In genomic region chr17:66100566-66101379, GRCm38 (mm10) we compare ENCODE assay signal across 8 mouse cellular contexts. TPM values are rescaled to one million over a fixed set of nuclear protein-coding genes. Genes with fewer than 3 reads are reported as not detected.
DNase-seq lines count a peak whose midpoint lies in the region; ATAC-seq and TF ChIP-seq lines count a peak whose summit lies in the region.

No protein-coding gene starts in this region.

- no peaks in the 10 kb centered on the region for H3K36me3 ChIP-seq in heart, embryonic 11.5 days (ENCODE audit: control insufficient read depth, insufficient read depth, low read length)
- H3K36me3 ChIP-seq in MEL (ENCODE audit: control insufficient read depth in 1 of 2, insufficient read depth in 2 of 2, low read length in 2 of 2) = peaks cover 1 to 33% of the 10 kb centered on the region in 2 experiments; a peak in 3 of 4 replicates
- H3K36me3 ChIP-seq in forebrain, embryonic 12.5 days (replicated peaks) = no peaks in the 10 kb centered on the region
- H3K36me3 ChIP-seq in midbrain, postnatal 0 days (ENCODE audit: insufficient read depth, low read length) = no peaks in the 10 kb centered on the region

- no peak for TF ChIP-seq EP300 in MEL (IDR thresholded peaks at IDR 0.05; ENCODE audit: low read depth in 1 of 2, low read length in 2 of 2)

- no peak for TF ChIP-seq RAD21 in MEL (IDR thresholded peaks at IDR 0.05; ENCODE audit: low read depth, low read length)

- H3K27me3 ChIP-seq in heart, embryonic 11.5 days (ENCODE audit: control insufficient read depth, insufficient read depth, low read length) = no peaks in the 10 kb centered on the region
- no peaks in the 10 kb centered on the region; a peak in 1 of 4 replicates for H3K27me3 ChIP-seq in MEL (ENCODE audit: control insufficient read depth in 1 of 2, insufficient read depth in 2 of 2, low read length in 2 of 2)
- no peaks in the 10 kb centered on the region for H3K27me3 ChIP-seq in forebrain, embryonic 12.5 days
- H3K27me3 ChIP-seq in midbrain, postnatal 0 days (ENCODE audit: insufficient read depth, low read length) = no peaks in the 10 kb centered on the region

- WGBS in heart, embryonic 11.5 days (ENCODE audit: insufficient replicate concordance) = under 1% methylated on average over 41 of the region's 41 CpGs
- under 1% methylated on average over 41 of the region's 41 CpGs for WGBS in forebrain, embryonic 12.5 days
- under 1% methylated on average over 38 of the region's 41 CpGs for WGBS in midbrain, postnatal 0 days

- peak overlapping the region; percentile 93 for H3K4me3 ChIP-seq in heart, embryonic 11.5 days (ENCODE audit: low read depth, low read length)
- peak overlapping the region; percentile 90 to 98 for H3K4me3 ChIP-seq in MEL (ENCODE audit: control insufficient read depth in 1 of 2, insufficient read depth in 1 of 2, low read depth in 2 of 2, low read length in 2 of 2)
- H3K4me3 ChIP-seq in forebrain, embryonic 12.5 days (replicated peaks) = peak overlapping the region; percentile 57
- H3K4me3 ChIP-seq in midbrain, postnatal 0 days (ENCODE audit: low read depth, low read length) = peak overlapping the region; percentile 95

- peak overlapping the region; percentile 97 for H3K27ac ChIP-seq in heart, embryonic 11.5 days (ENCODE audit: low read depth, low read length)
- H3K27ac ChIP-seq in MEL (ENCODE audit: control insufficient read depth, low read depth, low read length) = peak overlapping the region; percentile 91
- peak overlapping the region; percentile 93 for H3K27ac ChIP-seq in forebrain, embryonic 12.5 days
- peak overlapping the region; percentile 96 for H3K27ac ChIP-seq in midbrain, postnatal 0 days (ENCODE audit: low read depth, low read length)

- peaks cover 9% of the 10 kb centered on the region for H3K4me1 ChIP-seq in heart, embryonic 11.5 days (ENCODE audit: control insufficient read depth, insufficient read depth, low read length)
- H3K4me1 ChIP-seq in MEL (ENCODE audit: control insufficient read depth in 1 of 2, insufficient read depth in 2 of 2, low read length in 2 of 2) = peaks cover 2 to 11% of the 10 kb centered on the region in 2 experiments
- peaks cover 20% of the 10 kb centered on the region for H3K4me1 ChIP-seq in forebrain, embryonic 12.5 days
- H3K4me1 ChIP-seq in midbrain, postnatal 0 days (ENCODE audit: insufficient read depth, low read length) = no peaks in the 10 kb centered on the region

- DNase-seq in heart, adult 9 months (ENCODE audit: low spot score in 2 of 2) = no peak
- peak; percentile 72 for DNase-seq in MEL (ENCODE audit: low read depth, low spot score)
- peak; percentile 20 to 58 for DNase-seq in kidney, postnatal 25 days
- DNase-seq in midbrain, postnatal 0 days (ENCODE audit: low spot score) = peak; percentile 36
- no peak for DNase-seq in layer of hippocampus, postnatal 36 days
- DNase-seq in adrenal gland, postnatal 25 days = no peak

- peak overlapping the region; percentile 97 for H3K9ac ChIP-seq in heart, embryonic 11.5 days (ENCODE audit: low read depth, low read length)
- peak overlapping the region; percentile 100 for H3K9ac ChIP-seq in MEL (ENCODE audit: control insufficient read depth, low read depth, low read length, poor library complexity, severe bottlenecking)
- H3K9ac ChIP-seq in forebrain, embryonic 12.5 days = peak overlapping the region; percentile 92
- peak overlapping the region; percentile 92 for H3K9ac ChIP-seq in midbrain, postnatal 0 days (replicated peaks; ENCODE audit: low read length, poor library complexity, severe bottlenecking)

- no peak for TF ChIP-seq CTCF in MEL (IDR thresholded peaks at IDR 0.05 in 2 of 3, conservative IDR thresholded peaks at IDR 0.05 in 1 of 3; ENCODE audit: control insufficient read depth in 1 of 3, insufficient read depth in 1 of 3, low read depth in 2 of 3, low read length in 3 of 3, poor library complexity in 1 of 3, severe bottlenecking in 1 of 3)
- no peak for TF ChIP-seq CTCF in midbrain, postnatal 0 days (IDR thresholded peaks at IDR 0.05)

- no peak for TF ChIP-seq POLR2A in MEL (IDR thresholded peaks at IDR 0.05; ENCODE audit: control insufficient read depth in 1 of 2, insufficient read depth in 1 of 2, low read depth in 1 of 2, low read length in 2 of 2, poor library complexity in 1 of 2)

- peak overlapping the region; percentile 90 for H3K4me2 ChIP-seq in heart, embryonic 11.5 days
- H3K4me2 ChIP-seq in forebrain, embryonic 12.5 days = peak overlapping the region; percentile 78
- peak overlapping the region; percentile 95 for H3K4me2 ChIP-seq in midbrain, postnatal 0 days (ENCODE audit: low read depth, low read length, poor library complexity, severe bottlenecking)

- no peaks in the 10 kb centered on the region for H3K9me3 ChIP-seq in heart, embryonic 11.5 days (replicated peaks; ENCODE audit: control insufficient read depth, low read length)
- no peaks in the 10 kb centered on the region for H3K9me3 ChIP-seq in MEL (replicated peaks; ENCODE audit: insufficient read depth, low read length)
- no peaks in the 10 kb centered on the region for H3K9me3 ChIP-seq in forebrain, embryonic 12.5 days
- H3K9me3 ChIP-seq in midbrain, postnatal 0 days (ENCODE audit: low read length) = no peaks in the 10 kb centered on the region

- peak; percentile 60 for ATAC-seq in heart, embryonic 11.5 days (replicated peaks; ENCODE audit: insufficient number of reproducible peaks, low FRiP score, low TSS enrichment)
- ATAC-seq in forebrain, embryonic 12.5 days (ENCODE audit: low FRiP score) = no peak
- ATAC-seq in midbrain, postnatal 0 days (ENCODE audit: low FRiP score) = no peak; the same call in 1 of the 2 replicates

- H3K79me2 ChIP-seq in MEL (ENCODE audit: control insufficient read depth, insufficient read depth, low read length, poor library complexity) = peaks cover 39% of the 10 kb centered on the region

TF ChIP-seq in MEL, 35 proteins besides CTCF, POLR2A, EP300 and RAD21:
- peak; percentile 69; the same call in 1 of the 2 replicates for TF ChIP-seq MXI1 (IDR thresholded peaks at IDR 0.05; ENCODE audit: low read depth, low read length)
- TF ChIP-seq CHD1 (IDR thresholded peaks at IDR 0.05; ENCODE audit: low read depth, low read length) = peak; percentile 71; the same call in 1 of the 2 replicates
- no peak for TF ChIP-seq JUND (IDR thresholded peaks at IDR 0.05; ENCODE audit: low read depth, low read length)
- 0 out of 2 replicates have a peak, but pooled peaks have one; percentile 27 for TF ChIP-seq ETS1 (IDR thresholded peaks at IDR 0.05; ENCODE audit: low read depth, low read length)
- TF ChIP-seq MYC (IDR thresholded peaks at IDR 0.05; ENCODE audit: low read depth, low read length) = peak; percentile 32; the same call in 1 of the 2 replicates
TF ChIP-seq in MEL: peak in this region for 4.

RNA-seq across cellular contexts. Expression of gene Ndufv2, which starts 0.6 kb away (rescaled TPM):
- polyA plus RNA-seq in heart, embryonic 11.5 days (2014; fragmentation: Nextera tagmentation; extraction: Ambion mirVana) = 530 and 551 TPM in 2 replicates
- total RNA-seq in MEL (2012; rRNA removed) = 150 and 169 TPM in 2 replicates
- polyA plus RNA-seq in MEL (2012; ENCODE audit: insufficient read depth in 1 of 2, insufficient read length in 2 of 2, low read depth in 1 of 2, low replicate concordance in 2 of 2, missing spikeins in 1 of 2) = 100 to 1,000 TPM in 1 of 2 experiments, not detected in 1; 178 TPM
- 272 and 275 TPM in 2 replicates for polyA plus RNA-seq in forebrain, embryonic 12.5 days (2016; fragmentation: Nextera tagmentation; extraction: Ambion mirVana)
- total RNA-seq in midbrain, postnatal 0 days (2014; rRNA removed) = 111 and 125 TPM in 2 replicates
- polyA plus RNA-seq in midbrain, postnatal 0 days (2015; fragmentation: Nextera tagmentation; extraction: Ambion mirVana) = 419 and 445 TPM in 2 replicates
- 100 to 1,000 TPM; 257 to 261 TPM for total RNA-seq in layer of hippocampus, postnatal 36 days (2021)
- total RNA-seq in adrenal gland, postnatal 25 days (2021) = 278 and 311 TPM in 2 replicates

RNA-seq across cellular contexts. Expression of gene Washc1, which starts 10.6 kb away (rescaled TPM):
- 27.9 and 29.9 TPM in 2 replicates for polyA plus RNA-seq in heart, embryonic 11.5 days (2014; fragmentation: Nextera tagmentation; extraction: Ambion mirVana)
- 37.0 and 37.8 TPM in 2 replicates for total RNA-seq in MEL (2012; rRNA removed)
- 10 to 100 TPM in 1 of 2 experiments, not detected in 1; 58.6 TPM for polyA plus RNA-seq in MEL (2012; ENCODE audit: insufficient read depth in 1 of 2, insufficient read length in 2 of 2, low read depth in 1 of 2, low replicate concordance in 2 of 2, missing spikeins in 1 of 2)
- polyA plus RNA-seq in forebrain, embryonic 12.5 days (2016; fragmentation: Nextera tagmentation; extraction: Ambion mirVana) = 34.8 and 35.2 TPM in 2 replicates
- total RNA-seq in midbrain, postnatal 0 days (2014; rRNA removed) = 44.1 and 54.8 TPM in 2 replicates
- 41.7 and 43.8 TPM in 2 replicates for polyA plus RNA-seq in midbrain, postnatal 0 days (2015; fragmentation: Nextera tagmentation; extraction: Ambion mirVana)
- 10 to 100 TPM; 38.2 to 39.1 TPM for total RNA-seq in layer of hippocampus, postnatal 36 days (2021)
- total RNA-seq in adrenal gland, postnatal 25 days (2021) = 35.9 and 43.4 TPM in 2 replicates

RNA-seq across cellular contexts. Expression of gene Ddx11, which starts 22.5 kb away (rescaled TPM):
- 12.4 and 16.4 TPM in 2 replicates for polyA plus RNA-seq in heart, embryonic 11.5 days (2014; fragmentation: Nextera tagmentation; extraction: Ambion mirVana)
- 26.9 and 27.2 TPM in 2 replicates for total RNA-seq in MEL (2012; rRNA removed)
- polyA plus RNA-seq in MEL (2012; ENCODE audit: insufficient read depth in 1 of 2, insufficient read length in 2 of 2, low read depth in 1 of 2, low replicate concordance in 2 of 2, missing spikeins in 1 of 2) = 10 to 100 TPM in 1 of 2 experiments, not detected in 1; 32.7 TPM
- 25.0 and 30.2 TPM in 2 replicates for polyA plus RNA-seq in forebrain, embryonic 12.5 days (2016; fragmentation: Nextera tagmentation; extraction: Ambion mirVana)
- 5.6 and 6.7 TPM in 2 replicates for total RNA-seq in midbrain, postnatal 0 days (2014; rRNA removed)
- 2.2 and 2.5 TPM in 2 replicates for polyA plus RNA-seq in midbrain, postnatal 0 days (2015; fragmentation: Nextera tagmentation; extraction: Ambion mirVana)
- total RNA-seq in layer of hippocampus, postnatal 36 days (2021) = 1 to 10 TPM; 1.1 to 1.9 TPM
- 9.7 and 11.1 TPM in 2 replicates for total RNA-seq in adrenal gland, postnatal 25 days (2021)

RNA-seq across cellular contexts. Expression of gene Ankrd12, which starts 23.9 kb away (rescaled TPM):
- 17.3 and 17.7 TPM in 2 replicates for polyA plus RNA-seq in heart, embryonic 11.5 days (2014; fragmentation: Nextera tagmentation; extraction: Ambion mirVana)
- 9.6 and 10.0 TPM in 2 replicates for total RNA-seq in MEL (2012; rRNA removed)
- polyA plus RNA-seq in MEL (2012; ENCODE audit: insufficient read depth in 1 of 2, insufficient read length in 2 of 2, low read depth in 1 of 2, low replicate concordance in 2 of 2, missing spikeins in 1 of 2) = 10 to 100 TPM in 1 of 2 experiments, not detected in 1; 13.3 TPM
- 48.0 and 52.9 TPM in 2 replicates for polyA plus RNA-seq in forebrain, embryonic 12.5 days (2016; fragmentation: Nextera tagmentation; extraction: Ambion mirVana)
- 63.4 and 63.5 TPM in 2 replicates for total RNA-seq in midbrain, postnatal 0 days (2014; rRNA removed)
- polyA plus RNA-seq in midbrain, postnatal 0 days (2015; fragmentation: Nextera tagmentation; extraction: Ambion mirVana) = 205 and 229 TPM in 2 replicates
- 100 to 1,000 TPM; 186 to 190 TPM for total RNA-seq in layer of hippocampus, postnatal 36 days (2021)
- 25.3 and 33.4 TPM in 2 replicates for total RNA-seq in adrenal gland, postnatal 25 days (2021)

Comparison
In these comparisons a context has a peak if more than half of its experiments do, and no peak if none do; other contexts are left out.
1. DNase-seq: peak in MEL (single experiment), kidney, postnatal 25 days (2 of 2) and midbrain, postnatal 0 days (single experiment); none in heart, adult 9 months (0 of 2), layer of hippocampus, postnatal 36 days (0 of 2) and adrenal gland, postnatal 25 days (single experiment).
2. Peak in every context shown above with its lines, with median percentiles within 50 percentile points of each other: H3K27ac ChIP-seq, H3K4me2 ChIP-seq, H3K4me3 ChIP-seq and H3K9ac ChIP-seq.